Mouse (Mus musculus): Measurements from ENCODE around the gene Olfr1155. TPM values are rescaled to one million over a fixed set of nuclear protein-coding genes. Genes with fewer than 3 reads are reported as not detected.

Gene Olfr1155
- not detected for total RNA-seq (2021)
- long read RNA-seq, experiment 1 = 0 reads
- long read RNA-seq, experiment 2 = 0 reads

DNA sequence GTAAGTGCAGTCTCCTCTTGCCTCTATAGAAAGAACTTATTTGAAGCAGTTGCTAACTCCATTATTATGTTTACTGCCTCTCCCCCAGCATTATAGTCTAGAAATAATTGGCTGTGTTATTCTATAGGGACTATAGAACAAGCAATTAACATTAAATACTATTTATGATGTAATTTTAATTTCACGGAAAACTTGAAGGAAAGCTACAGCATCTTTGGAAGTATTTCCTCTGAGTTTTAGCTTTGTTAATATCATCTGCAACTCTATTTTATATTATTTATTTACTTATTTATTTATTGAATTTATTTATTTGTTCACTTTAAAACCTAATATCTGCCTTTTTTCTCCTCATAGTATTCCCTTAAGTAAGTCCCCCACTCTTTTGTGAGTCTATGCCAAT lies at the start of gene Olfr1155:
Olfr1155 (minus strand) TSS at position 101 of the 400 bp plus-strand sequence.
- no peak for DNase-seq

DNA sequence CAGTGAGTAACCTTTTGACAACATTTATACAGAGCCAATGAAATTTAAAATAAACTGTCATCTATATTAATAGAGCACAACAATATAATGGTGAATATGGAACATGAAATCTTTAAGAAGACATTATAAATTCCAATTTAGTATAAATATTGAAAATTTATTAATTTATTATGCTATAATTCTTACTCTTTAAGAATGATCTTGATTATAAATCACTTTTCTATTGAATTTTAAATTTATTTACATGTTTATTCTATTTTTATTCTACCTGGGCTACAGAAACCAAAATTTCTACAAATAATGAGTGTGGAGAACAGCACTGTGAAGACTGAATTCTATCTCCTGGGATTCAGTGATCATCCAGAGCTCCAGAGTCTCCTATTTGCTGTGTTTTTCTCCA lies 44.9 kb upstream of the Olfr1155 start, which contains the start of gene Olfr1158:
Olfr1158 (plus strand) TSS at position 301 of the 400 bp plus-strand sequence.
- DNase-seq = no peak

DNA sequence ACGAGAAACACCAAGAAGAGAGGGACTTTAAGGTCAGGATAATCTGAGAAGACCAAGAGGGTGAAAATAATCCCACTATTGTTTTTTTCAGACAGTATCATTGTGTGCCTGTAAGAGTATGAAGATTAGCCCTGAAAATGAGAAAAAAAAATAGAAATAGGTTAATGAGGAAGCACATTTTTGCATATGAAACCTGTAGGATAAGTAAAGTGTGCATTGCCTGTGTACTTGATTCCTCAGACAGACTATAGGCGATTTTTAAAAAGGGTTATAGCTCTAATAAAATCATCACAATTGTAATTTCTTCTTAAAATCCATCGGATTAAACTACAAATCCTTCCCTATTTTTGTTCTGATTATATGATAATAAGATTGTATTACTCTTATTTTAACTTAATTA lies 29.6 kb upstream of the Olfr1155 start, which contains the start of gene Olfr74:
Olfr74 (minus strand) TSS at position 101 of the 400 bp plus-strand sequence.
- DNase-seq = no peak

DNA sequence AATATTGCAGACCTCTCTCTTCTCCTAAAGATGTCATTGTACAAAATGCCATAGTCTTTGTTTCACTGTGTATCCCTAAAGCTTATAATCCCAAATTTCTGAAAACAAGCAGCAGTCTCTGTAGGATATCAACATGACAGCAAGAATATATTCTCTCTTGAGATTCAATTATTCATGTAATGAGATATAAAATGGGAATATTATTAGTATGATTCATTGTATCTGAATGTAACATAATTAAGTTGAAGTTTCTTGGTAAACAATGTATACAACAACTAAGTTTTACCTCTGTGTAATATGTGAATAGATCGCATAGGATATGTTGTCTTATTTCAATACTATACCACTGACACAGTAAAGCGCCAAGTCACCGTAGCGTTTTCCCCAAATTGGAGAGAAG lies 23.3 kb upstream of the Olfr1155 start, which contains the start of gene Olfr1157:
Olfr1157 (minus strand) TSS at position 101 of the 400 bp plus-strand sequence.
- no peak for DNase-seq

DNA sequence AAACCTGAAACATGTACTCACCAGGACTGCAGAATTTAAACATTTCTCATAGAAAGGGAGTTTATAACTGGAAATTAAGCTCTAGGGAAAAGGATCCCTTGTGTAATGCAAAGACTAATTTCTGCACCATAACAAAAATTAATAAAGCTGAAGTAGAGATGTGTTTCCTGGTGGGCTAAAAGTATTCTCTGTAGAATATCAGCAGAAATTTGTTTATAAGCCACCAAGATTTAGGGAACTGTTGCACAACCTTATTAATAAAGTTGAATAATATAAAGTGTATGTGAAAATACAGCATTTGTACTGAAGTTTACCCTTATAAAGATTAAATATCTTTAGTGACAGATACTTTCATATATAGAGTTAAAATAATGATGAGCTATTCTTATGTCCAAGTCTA lies 8.1 kb upstream of the Olfr1155 start, which contains the start of gene Olfr1156:
Olfr1156 (minus strand) TSS at position 101 of the 400 bp plus-strand sequence.
- DNase-seq = no peak

DNA sequence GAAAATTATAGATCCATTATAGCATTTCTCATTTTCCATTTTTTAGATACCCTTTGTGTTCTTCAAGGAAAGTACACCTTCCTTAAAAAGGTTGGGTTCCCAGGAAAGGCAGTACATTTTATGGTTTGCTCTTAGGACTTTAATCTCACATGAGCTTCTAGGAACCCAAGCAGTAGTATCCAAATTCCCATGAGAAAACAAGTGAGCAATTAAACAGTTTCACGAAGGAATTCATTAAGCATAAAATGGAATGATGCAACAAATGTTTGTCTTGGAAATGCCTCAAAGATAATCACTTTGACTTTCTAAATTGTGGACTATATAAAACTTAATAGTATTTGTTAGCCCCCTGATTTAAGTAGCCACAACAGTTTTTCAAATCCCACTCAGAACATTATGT lies 39.9 kb downstream of the Olfr1155 start, which contains the start of gene Olfr1154:
Olfr1154 (minus strand) TSS at position 101 of the 400 bp plus-strand sequence.
- no peak for DNase-seq

DNA sequence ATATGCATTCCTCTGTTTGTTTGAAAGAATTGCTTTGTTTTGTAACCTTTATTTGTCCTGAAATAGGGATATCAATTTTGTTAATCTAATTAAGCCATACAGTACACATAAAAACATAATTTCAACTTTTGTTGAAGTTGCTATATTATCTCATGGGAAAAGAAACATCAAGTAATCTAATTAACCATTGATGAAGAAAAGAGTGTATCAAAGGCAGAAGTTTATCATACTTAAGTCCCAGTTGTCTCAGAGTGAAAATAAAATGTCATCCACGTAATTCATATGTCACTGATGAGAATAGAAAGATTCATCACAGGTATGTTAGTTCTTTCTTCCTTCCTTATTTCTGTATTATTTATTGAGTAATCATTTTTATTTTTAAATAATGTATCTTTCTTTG lies 50.3 kb downstream of the Olfr1155 start, which contains the start of gene Olfr1153:
Olfr1153 (plus strand) TSS at position 301 of the 400 bp plus-strand sequence.
- no peak for DNase-seq

Other genes starting within 250 kb of the Olfr1155 start
- not detected for gene Olfr1137, start 232.0 kb downstream of the Olfr1155 start, total RNA-seq (2021)
- gene Olfr1138, start 205.2 kb downstream of the Olfr1155 start, total RNA-seq (2021) = not detected
- not detected for gene Olfr1140, start 201.4 kb downstream of the Olfr1155 start, total RNA-seq (2021)
- gene Olfr1141, start 191.1 kb downstream of the Olfr1155 start, total RNA-seq (2021) = not detected
- gene Olfr152, start 165.7 kb downstream of the Olfr1155 start, total RNA-seq (2021) = not detected
- gene Olfr1143, start 144.5 kb downstream of the Olfr1155 start, total RNA-seq (2021) = not detected
- gene Olfr1145, start 135.3 kb downstream of the Olfr1155 start, total RNA-seq (2021) = not detected
- not detected for gene Olfr1148, start 114.6 kb downstream of the Olfr1155 start, total RNA-seq (2021)
- gene Olfr1150-ps1, start 101.1 kb downstream of the Olfr1155 start, total RNA-seq (2021) = not detected
- gene Olfr1151, start 89.3 kb downstream of the Olfr1155 start, total RNA-seq (2021) = not detected
- gene Olfr1152, start 78.6 kb downstream of the Olfr1155 start, total RNA-seq (2021) = not detected
- gene Olfr1153, start 50.2 kb downstream of the Olfr1155 start, total RNA-seq (2021) = not detected
- gene Olfr1154, start 40.0 kb downstream of the Olfr1155 start, total RNA-seq (2021) = not detected
- not detected for gene Olfr1156, start 8.0 kb upstream of the Olfr1155 start, total RNA-seq (2021)
- gene Olfr1157, start 23.2 kb upstream of the Olfr1155 start, total RNA-seq (2021) = not detected
- not detected for gene Olfr74, start 29.5 kb upstream of the Olfr1155 start, total RNA-seq (2021)
- gene Olfr1158, start 45.0 kb upstream of the Olfr1155 start, total RNA-seq (2021) = not detected
- gene Olfr1160, start 63.1 kb upstream of the Olfr1155 start, total RNA-seq (2021) = not detected
- not detected for gene Olfr1161, start 77.6 kb upstream of the Olfr1155 start, total RNA-seq (2021)
- not detected for gene Olfr73, start 92.6 kb upstream of the Olfr1155 start, total RNA-seq (2021)
- gene Olfr1162, start 106.0 kb upstream of the Olfr1155 start, total RNA-seq (2021) = not detected
- not detected for gene Olfr1163, start 126.7 kb upstream of the Olfr1155 start, total RNA-seq (2021)
- not detected for gene Olfr1164, start 148.8 kb upstream of the Olfr1155 start, total RNA-seq (2021)
- gene Olfr1166, start 183.1 kb upstream of the Olfr1155 start, total RNA-seq (2021) = not detected
- gene Olfr1167, start 210.1 kb upstream of the Olfr1155 start, total RNA-seq (2021) = not detected
- gene Olfr1168, start 236.7 kb upstream of the Olfr1155 start, total RNA-seq (2021) = not detected

Measured in heart, adult 18-20 months (tissue).